Mouse (Mus musculus) forebrain, embryonic 10.5 days (tissue): ENCODE measurements around the gene Eif4b. TPM values are rescaled to one million over a fixed set of nuclear protein-coding genes. Genes with fewer than 3 reads are reported as not detected.
"Not testable (repeated sequence)": the region's sequence is repeated elsewhere in the genome, so short reads cannot be mapped to it uniquely, and the experiment has no call there.

Experiments
- DNase-seq: peaks from one replicate; pipeline ENCODE4 v3.0.0-alpha.2; 2017; ENCODE audit warnings: low spot score; ENCODE audit errors: extremely low spot score
- H3K27ac ChIP-seq: fragments of 300-500 bp; sonication (generic); 2 replicates; pipeline ENCODE4 v1.5.1; 2016; ENCODE audit warnings: mild to moderate bottlenecking
- H3K27me3 ChIP-seq: fragments of 300-500 bp; sonication (generic); 2 replicates; pipeline ENCODE4 v1.6.1; 2016; ENCODE audit warnings: mild to moderate bottlenecking; ENCODE audit not compliant: poor library complexity, severe bottlenecking
- H3K36me3 ChIP-seq: fragments of 300-500 bp; sonication (generic); replicated peaks from 2 replicates; pipeline ENCODE4 v1.6.1; 2016; ENCODE audit warnings: mild to moderate bottlenecking, moderate library complexity
- H3K4me1 ChIP-seq: fragments of 300-500 bp; sonication (generic); 2 replicates; pipeline ENCODE4 v1.6.1; 2016
- H3K4me3 ChIP-seq: fragments of 300-500 bp; sonication (generic); 2 replicates; pipeline ENCODE4 v1.5.1; 2016; ENCODE audit warnings: mild to moderate bottlenecking, moderate library complexity
- H3K9me3 ChIP-seq: fragments of 300-500 bp; sonication (generic); 2 replicates; pipeline ENCODE4 v1.6.1; 2016; ENCODE audit warnings: mild to moderate bottlenecking, moderate library complexity
- WGBS: fragments of 180-500 bp; shearing (Covaris S2); methylation state at CpG from one replicate; pipeline ENCODE4 v1.1.7; 2016; 5-methylcytosine and 5-hydroxymethylcytosine counted together
- polyA plus RNA-seq: library from polyadenylated mRNA; unstranded; fragments of >200 nt; fragmentation: Nextera tagmentation; extraction: Ambion mirVana; gene quantifications from 2 replicates; pipeline ENCODE4 v1.2.1, GENCODE M21; 2016

Eif4b gene
- polyA plus RNA-seq, 1 experiment from 2014 or later = 140 TPM

- H3K27me3 ChIP-seq = no peaks in the 10 kb centered on the region; the same call in 1 of the 2 replicates
- H3K9me3 ChIP-seq = no peaks in the 10 kb centered on the region
- no peaks in the 10 kb centered on the region for H3K36me3 ChIP-seq
- peak overlapping the region; percentile 89 for H3K27ac ChIP-seq
- peak; percentile 80 for DNase-seq
- peaks cover 10% of the 10 kb centered on the region for H3K4me1 ChIP-seq
- H3K4me3 ChIP-seq = peak overlapping the region; percentile 64
- WGBS = under 1% methylated on average over 28 of the region's 33 CpGs
These were observed 21.5 kb upstream of the Eif4b start for GRCm38 (mm10) chr15:102051920-102052683.

- H3K4me3 ChIP-seq = no peak overlapping the region
- DNase-seq = no peak
- WGBS = 89% methylated on average over 15 of the region's 15 CpGs
- H3K4me1 ChIP-seq = peaks cover 19% of the 10 kb centered on the region
- no peaks in the 10 kb centered on the region for H3K36me3 ChIP-seq
- H3K27me3 ChIP-seq = no peaks in the 10 kb centered on the region
- no peaks in the 10 kb centered on the region for H3K9me3 ChIP-seq
- no peak overlapping the region for H3K27ac ChIP-seq
These were observed 16.9 kb upstream of the Eif4b start for GRCm38 (mm10) chr15:102056495-102057174.

DNA sequence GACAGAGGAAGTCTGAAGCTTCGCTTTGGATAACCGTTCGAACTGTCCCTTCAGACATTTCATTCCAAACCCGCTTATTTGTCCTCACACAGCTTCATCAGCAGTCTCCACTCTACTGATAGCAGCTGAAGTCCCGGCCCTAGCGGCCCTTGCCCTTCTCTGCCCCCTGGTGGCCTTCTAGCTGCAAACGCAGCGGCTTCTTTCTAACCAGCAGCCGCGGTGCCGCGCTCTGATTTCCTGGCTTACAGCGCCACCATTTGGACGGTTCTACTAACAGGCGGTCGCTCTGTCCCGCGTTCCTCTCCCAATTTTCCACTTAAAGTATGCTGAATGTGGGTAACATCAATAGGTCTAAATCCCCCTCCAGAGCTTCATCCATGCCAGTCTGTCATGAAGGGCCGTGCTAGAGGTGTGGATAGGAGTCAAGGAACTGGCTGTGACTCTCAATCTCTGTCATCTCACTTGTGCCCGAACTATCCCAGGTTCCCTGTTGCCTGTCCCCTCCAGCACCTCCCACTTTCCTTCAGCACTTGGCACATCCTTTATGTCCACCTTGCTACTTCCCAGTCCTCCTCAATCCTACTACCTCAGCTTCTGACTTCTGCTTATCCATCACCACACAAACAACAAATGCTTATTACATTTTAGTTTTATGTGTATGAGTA, 7.8 kb upstream of the Eif4b start:
- Histone ChIP-seq H3K27ac (0 out of 2 replicates have a peak overlapping the region, but pooled peaks have one; percentile 15), H3K27me3 (peaks cover 33% of the 10 kb centered on the region), H3K9me3 (no peaks in the 10 kb centered on the region), H3K36me3 (no peaks in the 10 kb centered on the region), H3K4me1 (peaks cover 18% of the 10 kb centered on the region), H3K4me3 (no peak overlapping the region; the same call in 1 of the 2 replicates)
- 6% methylated on average over 20 of the region's 20 CpGs for WGBS
- peak; percentile 94 for DNase-seq

DNA sequence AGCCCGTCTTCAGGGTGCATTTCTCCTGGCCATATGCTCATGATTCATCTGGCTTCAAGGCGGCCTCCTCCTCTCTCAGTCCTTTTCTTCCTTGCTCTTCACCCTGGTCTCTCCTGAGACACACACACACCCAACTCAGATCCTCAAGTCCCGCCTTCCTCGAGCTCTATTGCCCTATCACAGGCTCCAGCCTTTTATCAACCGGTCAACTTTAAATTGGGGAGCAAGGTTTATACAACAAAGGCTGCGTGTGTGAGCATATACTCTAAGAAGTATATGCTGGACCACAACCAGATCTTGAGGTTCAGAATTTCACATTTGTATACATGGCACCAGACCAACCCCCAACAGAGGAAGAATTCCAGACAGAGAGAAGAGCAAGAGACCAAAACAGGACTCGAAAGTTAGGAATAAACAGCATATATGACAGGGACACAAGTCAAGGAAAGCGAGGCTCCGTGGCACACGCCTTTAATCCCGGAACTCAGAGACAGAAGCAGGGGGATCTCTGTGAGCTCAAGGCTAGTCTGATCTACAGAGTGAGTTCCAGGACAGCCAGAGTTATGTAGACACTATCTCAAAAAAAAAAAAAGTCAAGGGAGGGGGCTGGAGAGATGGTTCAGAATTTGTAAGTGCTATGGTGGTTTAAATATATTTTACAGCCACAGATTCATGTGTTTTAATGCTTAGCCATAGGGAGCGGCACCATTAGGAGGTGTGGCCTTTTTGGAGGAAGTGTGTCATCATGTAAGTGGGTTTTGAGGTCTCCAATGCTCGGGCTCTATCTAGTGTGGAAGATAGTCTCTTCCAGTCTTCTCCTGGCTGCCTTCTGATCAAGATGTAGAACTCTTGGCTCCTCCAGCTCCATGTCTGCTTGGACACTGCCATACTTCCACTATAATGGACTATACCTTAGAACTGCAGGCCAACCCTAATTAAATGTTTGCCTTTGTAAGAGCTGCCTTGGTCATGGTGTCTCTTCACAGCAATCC, 2.8 kb upstream of the Eif4b start:
- Histone ChIP-seq H3K27ac (no peak overlapping the region), H3K4me3 (no peak overlapping the region), H3K36me3 (peaks cover 4% of the 10 kb centered on the region; the same call in 1 of the 2 replicates), H3K27me3 (peaks cover 25% of the 10 kb centered on the region), H3K4me1 (peaks cover 20% of the 10 kb centered on the region), H3K9me3 (no peaks in the 10 kb centered on the region)
- 79% methylated on average over 13 of the region's 13 CpGs for WGBS
- DNase-seq = no peak

GRCm38 (mm10) chr15:102072963-102073558, 512 bp upstream of the Eif4b start:
- peak overlapping the region; percentile 99 for H3K27ac ChIP-seq

DNA sequence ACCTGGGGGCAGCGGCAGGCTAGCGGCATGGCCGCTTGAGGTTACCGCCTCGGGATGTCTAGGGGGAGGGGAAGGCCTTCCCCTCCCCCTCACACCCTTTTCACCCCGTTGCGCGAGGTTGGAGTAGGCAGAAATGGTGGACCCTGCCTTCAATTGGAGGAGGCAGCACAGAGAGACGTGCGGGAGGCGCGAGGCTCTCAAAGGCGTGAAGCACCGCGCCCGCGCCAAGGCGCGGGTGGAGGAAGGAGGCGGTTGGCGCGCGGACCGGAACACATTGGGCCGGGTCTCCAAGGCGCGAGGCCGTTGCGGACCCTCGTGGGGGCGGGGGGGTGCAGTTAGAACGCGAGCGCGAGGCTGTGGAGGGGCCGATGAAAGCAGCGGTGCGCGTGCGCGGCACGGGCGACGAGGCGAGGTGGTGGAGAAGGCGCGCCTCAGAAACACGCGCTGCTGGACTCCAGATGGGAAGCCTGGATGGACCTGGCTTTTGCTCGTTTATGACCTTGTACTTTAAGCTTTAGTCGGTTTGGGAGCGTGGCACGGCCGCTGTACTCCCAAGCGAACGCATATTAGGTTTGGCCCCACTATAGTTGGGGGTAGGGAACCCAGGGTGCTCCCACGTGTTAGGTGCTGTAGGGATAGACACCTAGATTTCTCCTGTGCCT, 628 bp downstream of the Eif4b start:
- Histone ChIP-seq H3K36me3 (peaks cover 21% of the 10 kb centered on the region), H3K4me1 (peaks cover 25% of the 10 kb centered on the region), H3K27me3 (0 out of 2 replicates have a peak, but pooled peaks cover 2% of the 10 kb centered on the region), H3K4me3 (peak overlapping the region; percentile 87), H3K27ac (peak overlapping the region; percentile 99), H3K9me3 (no peaks in the 10 kb centered on the region)
- DNase-seq = peak; percentile 68
- WGBS = under 1% methylated on average over 57 of the region's 57 CpGs

More at GRCm38 (mm10) chr15:102072963-102073558, 512 bp upstream of the Eif4b start:
- H3K4me3 ChIP-seq = peak overlapping the region; percentile 87
- peaks cover 14% of the 10 kb centered on the region for H3K36me3 ChIP-seq
- no peak for DNase-seq
- 15% methylated on average over 6 of the region's 6 CpGs for WGBS
- H3K9me3 ChIP-seq = no peaks in the 10 kb centered on the region
- 0 out of 2 replicates have a peak, but pooled peaks cover 5% of the 10 kb centered on the region for H3K27me3 ChIP-seq
- peaks cover 25% of the 10 kb centered on the region for H3K4me1 ChIP-seq

GRCm38 (mm10) chr15:102074876-102075585, 1.5 kb downstream of the Eif4b start:
- 17% methylated on average over 11 of the region's 11 CpGs for WGBS
- H3K4me1 ChIP-seq = peaks cover 25% of the 10 kb centered on the region
- H3K9me3 ChIP-seq = no peaks in the 10 kb centered on the region
- peak overlapping the region; percentile 87 for H3K4me3 ChIP-seq
- H3K27ac ChIP-seq = peak overlapping the region; percentile 99
- no peaks in the 10 kb centered on the region for H3K27me3 ChIP-seq
- peaks cover 28% of the 10 kb centered on the region for H3K36me3 ChIP-seq
- no peak for DNase-seq

GRCm38 (mm10) chr15:102077111-102077677, 3.6 kb downstream of the Eif4b start:
- H3K9me3 ChIP-seq = no peaks in the 10 kb centered on the region
- H3K4me1 ChIP-seq = peaks cover 25% of the 10 kb centered on the region
- peaks cover 49% of the 10 kb centered on the region for H3K36me3 ChIP-seq
- no peak for DNase-seq
- no peak overlapping the region for H3K4me3 ChIP-seq
- WGBS = 90% methylated on average over 2 of the region's 2 CpGs
- no peaks in the 10 kb centered on the region for H3K27me3 ChIP-seq
- no peak overlapping the region for H3K27ac ChIP-seq

DNA sequence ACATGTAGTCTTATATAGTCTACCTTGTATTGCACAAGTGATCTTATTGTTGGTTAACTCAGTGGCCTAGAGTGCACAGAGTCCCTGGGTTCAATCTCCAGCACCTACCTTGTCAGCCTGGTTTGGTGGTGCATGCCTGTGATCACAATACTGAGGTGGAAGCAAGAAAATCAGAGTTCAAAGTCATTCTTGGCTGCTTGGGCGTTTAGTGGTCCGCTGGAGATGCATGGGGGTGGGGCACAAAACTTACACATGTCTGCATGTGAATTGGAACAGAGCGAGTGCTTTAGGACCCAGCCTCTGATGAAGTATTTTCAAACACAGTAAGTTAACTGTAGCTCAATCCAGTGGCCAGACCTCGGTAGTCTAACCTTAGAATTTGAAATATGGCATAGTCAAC, 5.6 kb downstream of the Eif4b start:
- 88% methylated on average over 4 of the region's 4 CpGs for WGBS
- H3K4me1 ChIP-seq = peaks cover 17% of the 10 kb centered on the region

DNA sequence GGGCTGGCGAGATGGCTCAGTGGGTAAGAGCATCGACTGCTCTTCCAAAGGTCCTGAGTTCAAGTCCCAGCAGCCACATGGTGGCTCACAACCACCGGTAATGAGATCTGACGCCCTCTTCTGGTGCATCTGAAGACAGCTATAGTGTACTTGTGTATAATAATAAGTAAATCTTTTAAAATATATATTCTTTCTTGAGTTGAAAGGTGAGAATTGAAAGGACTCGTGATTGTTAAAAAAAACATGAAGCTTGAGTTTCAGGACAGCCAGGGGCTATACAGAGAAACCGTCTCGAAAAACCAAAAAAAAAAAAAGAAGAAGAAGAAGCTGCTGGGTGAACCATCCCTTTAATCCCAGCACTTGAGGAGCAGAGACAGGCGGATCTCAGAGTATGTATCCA, 6.4 kb downstream of the Eif4b start:
- WGBS = 85% methylated on average over 8 of the region's 8 CpGs

More for the DNA sequence above, 5.6 kb downstream of the Eif4b start:
- no peaks in the 10 kb centered on the region for H3K27me3 ChIP-seq
- no peaks in the 10 kb centered on the region for H3K9me3 ChIP-seq
- H3K4me3 ChIP-seq = no peak overlapping the region
- DNase-seq = no peak
- no peak overlapping the region for H3K27ac ChIP-seq
- H3K36me3 ChIP-seq = peaks cover 69% of the 10 kb centered on the region

More for the DNA sequence above, 6.4 kb downstream of the Eif4b start:
- DNase-seq, H3K4me3 ChIP-seq, H3K27ac ChIP-seq, H3K27me3 ChIP-seq, H3K9me3 ChIP-seq: not testable (repeated sequence)
- H3K4me1 ChIP-seq = peaks cover 15% of the 10 kb centered on the region
- H3K36me3 ChIP-seq = peaks cover 76% of the 10 kb centered on the region
